ENCODE assay signal across 8 mouse cellular contexts in genomic region chr5:134740501-134741341, GRCm38 (mm10). TPM values are rescaled to one million over a fixed set of nuclear protein-coding genes. Genes with fewer than 3 reads are reported as not detected.
DNase-seq lines count a peak whose midpoint lies in the region; ATAC-seq lines count a peak whose summit lies in the region.

No protein-coding gene starts in this region.

- no peaks in the 10 kb centered on the region for H3K9me3 ChIP-seq in heart, embryonic 13.5 days

- WGBS in heart, embryonic 13.5 days: 56% methylated on average over 11 of the region's 11 CpGs

- peaks cover 12% of the 10 kb centered on the region for H3K36me3 ChIP-seq in heart, embryonic 13.5 days

- peaks cover 24% of the 10 kb centered on the region for H3K4me1 ChIP-seq in heart, embryonic 13.5 days

- ATAC-seq in cerebellum, adult (ENCODE audit: insufficient number of reproducible peaks, low FRiP score, low TSS enrichment): no peak
- ATAC-seq in heart, embryonic 13.5 days (ENCODE audit: extremely low read depth, insufficient number of reproducible peaks, low FRiP score, low TSS enrichment): peak; percentile 57
- no peak for ATAC-seq in megakaryocyte progenitor cell, adult 5-6 weeks (replicated peaks; ENCODE audit: poor library complexity)
- no peak for ATAC-seq in megakaryocyte-erythroid progenitor cell, adult 5-6 weeks (replicated peaks; ENCODE audit: low FRiP score, low TSS enrichment, poor library complexity, severe bottlenecking)

- peaks cover 32% of the 10 kb centered on the region for H3K27me3 ChIP-seq in heart, embryonic 13.5 days (replicated peaks)

- DNase-seq in cerebellum, postnatal 10 days: peak; percentile 55 to 70
- peak; percentile 63 for DNase-seq in MN1 (ENCODE audit: low spot score)
- peak; percentile 63 for DNase-seq in kidney, postnatal 14 days
- DNase-seq in adrenal gland, adult (ENCODE audit: inconsistent age in 2 of 2, low spot score in 1 of 2): no peak

- no peak overlapping the region for H3K4me3 ChIP-seq in heart, embryonic 13.5 days

- H3K4me2 ChIP-seq in heart, embryonic 13.5 days: no peak overlapping the region

- peak overlapping the region; percentile 84 for H3K27ac ChIP-seq in heart, embryonic 13.5 days (replicated peaks)

- no peak overlapping the region for H3K9ac ChIP-seq in heart, embryonic 13.5 days

RNA-seq across cellular contexts. Expression of gene Eln, which starts 6.4 kb away (rescaled TPM):
- polyA plus RNA-seq in heart, embryonic 13.5 days (2015; fragmentation: Nextera tagmentation; extraction: Ambion mirVana): 266 and 283 TPM in 2 replicates
- total RNA-seq in megakaryocyte progenitor cell, adult 5-6 weeks (2015): not detected in 2 replicates
- total RNA-seq in megakaryocyte progenitor cell, adult 5-6 weeks (2017): not detected in 2 replicates
- not detected in 2 replicates for total RNA-seq in megakaryocyte-erythroid progenitor cell, adult 5-6 weeks (2014; fragmentation: Nextera tagmentation)
- not detected in 2 replicates for total RNA-seq in megakaryocyte-erythroid progenitor cell, adult 5-6 weeks (2017)

RNA-seq across cellular contexts. Expression of gene Limk1, which starts 52.3 kb away (rescaled TPM):
- polyA plus RNA-seq in heart, embryonic 13.5 days (2015; fragmentation: Nextera tagmentation; extraction: Ambion mirVana): 3.1 and 3.8 TPM in 2 replicates
- total RNA-seq in megakaryocyte progenitor cell, adult 5-6 weeks (2015): 14.1 and 15.2 TPM in 2 replicates
- 11.5 and 16.6 TPM in 2 replicates for total RNA-seq in megakaryocyte progenitor cell, adult 5-6 weeks (2017)
- total RNA-seq in megakaryocyte-erythroid progenitor cell, adult 5-6 weeks (2014; fragmentation: Nextera tagmentation): 6.9 and 8.4 TPM in 2 replicates
- total RNA-seq in megakaryocyte-erythroid progenitor cell, adult 5-6 weeks (2017): 3.3 and 3.8 TPM in 2 replicates

Comparison
In these comparisons a context has a peak if more than half of its experiments do, and no peak if none do; other contexts are left out.
1. DNase-seq: peak in cerebellum, postnatal 10 days (2 of 2), MN1 (single experiment) and kidney, postnatal 14 days (single experiment); none in adrenal gland, adult (0 of 2).